Comparison of ENCODE assay signal across 8 mouse cellular contexts in genomic region chr13:73887415-73887874, GRCm38 (mm10). TPM values are rescaled to one million over a fixed set of nuclear protein-coding genes. Genes with fewer than 3 reads are reported as not detected.
A peak's percentile ranks its signal among the peaks of the same experiment; 100 is the strongest.
DNase-seq lines count a peak whose midpoint lies in the region; ATAC-seq lines count a peak whose summit lies in the region.

No protein-coding gene starts in this region.

- no peak for ATAC-seq in activated CD4-positive, CD25-positive, alpha-beta regulatory T cell, adult 4 months

- peak; percentile 19 for DNase-seq in adrenal gland, adult 2 months
- no peak for DNase-seq in adrenal gland, postnatal 4 days (ENCODE audit: low spot score in 2 of 2)
- peak; percentile 88 to 91 for DNase-seq in heart, adult 18-20 months
- DNase-seq in kidney, postnatal 10 days: peak; percentile 78
- peak; percentile 39 for DNase-seq in ovary, postnatal 36 days (ENCODE audit: low spot score)
- DNase-seq in layer of hippocampus, adult 9-11 months: no peak
- no peak for DNase-seq in frontal cortex, postnatal 36 days (ENCODE audit: low spot score in 2 of 2)

RNA-seq across cellular contexts. Expression of gene Nkd2, which starts 40.0 kb away (rescaled TPM):
- total RNA-seq in adrenal gland, adult 2 months (2021): 1 to 10 TPM; 1.4 to 2.8 TPM
- 1.8 and 3.7 TPM in 2 replicates for polyA plus RNA-seq in adrenal gland, adult 2 months (2012; rRNA removed)
- total RNA-seq in adrenal gland, postnatal 4 days (2021): 1 to 10 TPM; 5.0 to 5.6 TPM
- 1 to 10 TPM; 1.2 TPM for total RNA-seq in heart, adult 18-20 months (2021)
- under 1 TPM in 1 of 2 experiments, not detected in 1; 0.19 TPM for polyA plus RNA-seq in activated CD4-positive, CD25-positive, alpha-beta regulatory T cell, adult 4 months (2017; shearing (Covaris generic))

RNA-seq across cellular contexts. Expression of gene Trip13, which starts 50.1 kb away (rescaled TPM):
- 1 to 10 TPM in 1 of 2 experiments, under 1 TPM in 1; 0.69 to 2.2 TPM for total RNA-seq in adrenal gland, adult 2 months (2021)
- 0.12 TPM in 1 of 2 replicates, not detected in the other for polyA plus RNA-seq in adrenal gland, adult 2 months (2012; rRNA removed)
- total RNA-seq in adrenal gland, postnatal 4 days (2021): 1 to 10 TPM; 8.3 to 9.4 TPM
- under 1 TPM; 0.18 to 0.32 TPM for total RNA-seq in heart, adult 18-20 months (2021)
- 1 to 10 TPM; 6.4 to 7.6 TPM for polyA plus RNA-seq in activated CD4-positive, CD25-positive, alpha-beta regulatory T cell, adult 4 months (2017; shearing (Covaris generic))

RNA-seq across cellular contexts. Expression of gene Brd9, which starts 50.2 kb away (rescaled TPM):
- 10 to 100 TPM; 28.7 to 29.1 TPM for total RNA-seq in adrenal gland, adult 2 months (2021)
- polyA plus RNA-seq in adrenal gland, adult 2 months (2012; rRNA removed): 16.4 and 16.8 TPM in 2 replicates
- total RNA-seq in adrenal gland, postnatal 4 days (2021): 10 to 100 TPM; 56.2 to 56.6 TPM
- total RNA-seq in heart, adult 18-20 months (2021): 10 to 100 TPM; 17.2 to 21.3 TPM
- 10 to 100 TPM; 50.4 to 63.1 TPM for polyA plus RNA-seq in activated CD4-positive, CD25-positive, alpha-beta regulatory T cell, adult 4 months (2017; shearing (Covaris generic))

Comparison
In these comparisons a context has a peak if more than half of its experiments do, and no peak if none do; other contexts are left out.
1. DNase-seq: peak in adrenal gland, adult 2 months (single experiment), heart, adult 18-20 months (2 of 2), kidney, postnatal 10 days (single experiment) and ovary, postnatal 36 days (single experiment); none in adrenal gland, postnatal 4 days (0 of 2), layer of hippocampus, adult 9-11 months (single experiment) and frontal cortex, postnatal 36 days (0 of 2).